Mouse (Mus musculus): ENCODE results near the gene Mrnip. TPM values are rescaled to one million over a fixed set of nuclear protein-coding genes. Genes with fewer than 3 reads are reported as not detected.

Mrnip gene
- polyA plus RNA-seq, 1 experiment = 30.4 TPM

GRCm38 (mm10) chr11:50203302-50203827 is 29.1 kb downstream of the Mrnip start:
- Histone ChIP-seq H3K4me1 (ENCODE audit: control insufficient read depth, insufficient read depth, low read length) (no peaks in the 10 kb centered on the region), H3K27ac (ENCODE audit: control insufficient read depth, insufficient read depth, low read depth, low read length) (no peak overlapping the region), H3K4me3 (ENCODE audit: control insufficient read depth, low read depth, low read length) (no peak overlapping the region), H3K36me3 (ENCODE audit: control insufficient read depth, insufficient read depth, low read length) (peaks cover 6% of the 10 kb centered on the region), H3K27me3 (ENCODE audit: control insufficient read depth, insufficient read depth, low read length) (no peaks in the 10 kb centered on the region)
- TF ChIP-seq POLR2A (IDR thresholded peaks at IDR 0.05; ENCODE audit: control insufficient read depth, low read depth, low read length) (no peak), CTCF (IDR thresholded peaks at IDR 0.05; ENCODE audit: control insufficient read depth, insufficient read depth, insufficient replicate concordance, low read depth, low read length) (no peak)

DNA sequence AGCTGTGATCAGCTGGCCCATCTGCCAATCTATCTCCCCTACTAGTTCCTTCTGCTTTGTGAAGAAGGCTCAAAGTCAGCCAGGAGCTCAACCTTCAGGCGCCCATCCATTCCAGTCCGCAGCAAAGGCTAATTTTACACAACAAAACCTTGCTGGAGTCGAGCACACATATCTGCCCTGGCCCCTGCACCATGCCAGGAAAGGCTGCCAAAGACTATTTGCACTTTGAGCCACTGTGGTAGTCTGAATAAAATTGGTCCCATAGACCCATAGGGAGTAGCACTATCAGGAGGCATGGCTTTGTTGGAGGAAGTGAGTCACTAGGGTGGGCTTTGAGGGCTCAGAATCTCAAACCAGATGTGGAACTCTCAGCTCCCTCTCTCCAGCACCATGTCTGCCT is 31.2 kb downstream of the Mrnip start:
- no peaks in the 10 kb centered on the region for H3K4me1 ChIP-seq (ENCODE audit: control insufficient read depth, insufficient read depth, low read length)
- TF ChIP-seq POLR2A (IDR thresholded peaks at IDR 0.05; ENCODE audit: control insufficient read depth, low read depth, low read length) (no peak), CTCF (IDR thresholded peaks at IDR 0.05; ENCODE audit: control insufficient read depth, insufficient read depth, insufficient replicate concordance, low read depth, low read length) (no peak)
- H3K36me3 ChIP-seq (ENCODE audit: control insufficient read depth, insufficient read depth, low read length) = peaks cover 6% of the 10 kb centered on the region
- no peak overlapping the region for H3K27ac ChIP-seq (ENCODE audit: control insufficient read depth, insufficient read depth, low read depth, low read length)
- no peak overlapping the region for H3K4me3 ChIP-seq (ENCODE audit: control insufficient read depth, low read depth, low read length)
- H3K27me3 ChIP-seq (ENCODE audit: control insufficient read depth, insufficient read depth, low read length) = no peaks in the 10 kb centered on the region

- Histone ChIP-seq H3K36me3 (ENCODE audit: control insufficient read depth, insufficient read depth, low read length) (peaks cover 6% of the 10 kb centered on the region), H3K27ac (ENCODE audit: control insufficient read depth, insufficient read depth, low read depth, low read length) (no peak overlapping the region), H3K4me1 (ENCODE audit: control insufficient read depth, insufficient read depth, low read length) (no peaks in the 10 kb centered on the region), H3K4me3 (ENCODE audit: control insufficient read depth, low read depth, low read length) (no peak overlapping the region), H3K27me3 (ENCODE audit: control insufficient read depth, insufficient read depth, low read length) (no peaks in the 10 kb centered on the region)
- TF ChIP-seq CTCF (IDR thresholded peaks at IDR 0.05; ENCODE audit: control insufficient read depth, insufficient read depth, insufficient replicate concordance, low read depth, low read length) (no peak), POLR2A (IDR thresholded peaks at IDR 0.05; ENCODE audit: control insufficient read depth, low read depth, low read length) (no peak)
These were observed 31.8 kb downstream of the Mrnip start for GRCm38 (mm10) chr11:50206037-50206436.

DNA sequence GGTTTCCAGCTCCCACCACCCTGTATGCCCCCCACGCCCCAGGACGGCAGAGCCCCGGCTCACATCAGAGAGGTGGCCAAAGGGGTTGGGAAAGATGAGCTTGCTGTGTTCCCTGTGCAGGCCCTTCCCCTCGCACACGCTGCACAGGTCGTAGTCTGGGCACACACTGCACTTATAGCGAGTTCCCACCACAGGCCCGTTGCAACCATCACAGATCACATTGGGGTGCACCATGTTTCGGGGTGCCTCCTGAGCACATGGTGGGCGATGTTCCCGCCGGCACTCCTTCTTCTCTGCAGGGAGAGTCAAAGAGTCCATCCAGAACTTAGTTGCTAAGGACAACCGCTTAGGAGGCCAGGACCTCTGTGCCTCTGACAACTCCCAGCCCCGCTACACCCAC is 33.1 kb downstream of the Mrnip start:
- no peak overlapping the region for H3K27ac ChIP-seq (ENCODE audit: control insufficient read depth, insufficient read depth, low read depth, low read length)
- TF ChIP-seq POLR2A (IDR thresholded peaks at IDR 0.05; ENCODE audit: control insufficient read depth, low read depth, low read length) (no peak), CTCF (IDR thresholded peaks at IDR 0.05; ENCODE audit: control insufficient read depth, insufficient read depth, insufficient replicate concordance, low read depth, low read length) (no peak)
- no peak overlapping the region for H3K4me3 ChIP-seq (ENCODE audit: control insufficient read depth, low read depth, low read length)
- peaks cover 4% of the 10 kb centered on the region for H3K36me3 ChIP-seq (ENCODE audit: control insufficient read depth, insufficient read depth, low read length)
- H3K4me1 ChIP-seq (ENCODE audit: control insufficient read depth, insufficient read depth, low read length) = no peaks in the 10 kb centered on the region
- no peaks in the 10 kb centered on the region for H3K27me3 ChIP-seq (ENCODE audit: control insufficient read depth, insufficient read depth, low read length)

DNA sequence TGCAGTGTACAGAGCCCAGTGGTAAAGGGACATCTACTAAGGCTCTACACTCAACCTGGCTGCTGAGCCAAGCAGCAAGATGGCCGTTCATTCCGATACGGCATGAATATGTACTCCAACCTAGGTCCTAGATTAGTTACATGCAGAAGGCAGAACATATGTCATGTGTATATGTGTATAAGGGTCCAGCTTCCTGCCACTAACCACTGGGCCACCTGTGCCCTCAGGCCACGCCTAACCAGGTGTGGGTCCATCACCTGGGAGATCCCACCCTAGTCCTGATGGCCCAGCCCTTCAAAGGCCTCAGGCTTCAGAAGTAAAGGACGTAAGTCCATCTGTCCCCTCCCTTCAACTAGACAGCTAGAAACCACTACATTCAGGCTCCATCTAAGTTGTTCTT is 33.8 kb downstream of the Mrnip start:
- Histone ChIP-seq H3K27ac (ENCODE audit: control insufficient read depth, insufficient read depth, low read depth, low read length) (no peak overlapping the region), H3K27me3 (ENCODE audit: control insufficient read depth, insufficient read depth, low read length) (no peaks in the 10 kb centered on the region), H3K4me3 (ENCODE audit: control insufficient read depth, low read depth, low read length) (no peak overlapping the region), H3K4me1 (ENCODE audit: control insufficient read depth, insufficient read depth, low read length) (peaks cover 2% of the 10 kb centered on the region; the same call in 1 of the 2 replicates), H3K36me3 (ENCODE audit: control insufficient read depth, insufficient read depth, low read length) (peaks cover 4% of the 10 kb centered on the region)
- no peak for TF ChIP-seq POLR2A (IDR thresholded peaks at IDR 0.05; ENCODE audit: control insufficient read depth, low read depth, low read length)
- no peak for TF ChIP-seq CTCF (IDR thresholded peaks at IDR 0.05; ENCODE audit: control insufficient read depth, insufficient read depth, insufficient replicate concordance, low read depth, low read length)

DNA sequence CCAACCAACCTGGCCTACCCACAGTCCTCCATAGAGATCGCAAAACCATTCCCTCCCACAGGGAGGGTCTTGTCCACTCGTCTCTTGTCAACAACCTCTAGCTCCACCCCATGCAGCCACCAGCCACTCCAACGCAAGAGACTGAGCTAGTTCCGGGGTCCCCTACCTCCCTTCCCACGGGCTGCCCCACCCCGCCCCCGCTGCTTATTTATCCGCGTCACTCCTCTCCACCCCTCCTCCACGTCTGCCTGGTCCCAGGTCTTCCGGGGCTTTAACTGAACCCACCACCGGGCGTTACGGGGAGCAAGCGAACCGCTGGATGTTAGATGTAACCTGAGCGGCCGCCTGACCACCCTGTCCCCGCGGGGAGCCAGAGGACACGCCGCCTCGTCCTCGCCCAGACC is 35.9 kb downstream of the Mrnip start:
- Histone ChIP-seq H3K4me3 (ENCODE audit: control insufficient read depth, low read depth, low read length) (peak overlapping the region; percentile 95), H3K4me1 (ENCODE audit: control insufficient read depth, insufficient read depth, low read length) (peaks cover 2% of the 10 kb centered on the region; the same call in 1 of the 2 replicates), H3K27ac (ENCODE audit: control insufficient read depth, insufficient read depth, low read depth, low read length) (peak overlapping the region; percentile 96), H3K27me3 (ENCODE audit: control insufficient read depth, insufficient read depth, low read length) (no peaks in the 10 kb centered on the region), H3K36me3 (ENCODE audit: control insufficient read depth, insufficient read depth, low read length) (peaks cover 4% of the 10 kb centered on the region)
- TF ChIP-seq POLR2A (IDR thresholded peaks at IDR 0.05; ENCODE audit: control insufficient read depth, low read depth, low read length) (no peak), CTCF (IDR thresholded peaks at IDR 0.05; ENCODE audit: control insufficient read depth, insufficient read depth, insufficient replicate concordance, low read depth, low read length) (no peak)

GRCm38 (mm10) chr11:50210505-50211151 is 36.4 kb downstream of the Mrnip start, which contains the start of the genes Sqstm1 and Mgat4b:
Gene Sqstm1, minus strand, starts transcription at chr11:50210827.
Gene Mgat4b, plus strand, starts transcription at chr11:50210890.
- Histone ChIP-seq H3K4me1 (ENCODE audit: control insufficient read depth, insufficient read depth, low read length) (peaks cover 2% of the 10 kb centered on the region), H3K4me3 (ENCODE audit: control insufficient read depth, low read depth, low read length) (peak within 1 kb of the TSS; percentile 95), H3K27me3 (ENCODE audit: control insufficient read depth, insufficient read depth, low read length) (no peaks in the 10 kb centered on the region), H3K27ac (ENCODE audit: control insufficient read depth, insufficient read depth, low read depth, low read length) (peak within 1 kb of the TSS; percentile 96), H3K36me3 (ENCODE audit: control insufficient read depth, insufficient read depth, low read length) (peaks cover 4% of the 10 kb centered on the region)
- TF ChIP-seq CTCF (IDR thresholded peaks at IDR 0.05; ENCODE audit: control insufficient read depth, insufficient read depth, insufficient replicate concordance, low read depth, low read length) = no peak
- TF ChIP-seq POLR2A (IDR thresholded peaks at IDR 0.05; ENCODE audit: control insufficient read depth, low read depth, low read length) = peak; percentile 96

All from testis, adult 2 months (tissue).